Mouse (Mus musculus): ENCODE measurements around the gene 2300003K06Rik. TPM values are rescaled to one million over a fixed set of nuclear protein-coding genes. Genes with fewer than 3 reads are reported as not detected.
"Not testable (repeated sequence)": the region's sequence is repeated elsewhere in the genome, so short reads cannot be mapped to it uniquely, and the experiment has no call there.

The 2300003K06Rik gene
- polyA plus RNA-seq, 1 experiment from 2014 or later = not detected

DNA sequence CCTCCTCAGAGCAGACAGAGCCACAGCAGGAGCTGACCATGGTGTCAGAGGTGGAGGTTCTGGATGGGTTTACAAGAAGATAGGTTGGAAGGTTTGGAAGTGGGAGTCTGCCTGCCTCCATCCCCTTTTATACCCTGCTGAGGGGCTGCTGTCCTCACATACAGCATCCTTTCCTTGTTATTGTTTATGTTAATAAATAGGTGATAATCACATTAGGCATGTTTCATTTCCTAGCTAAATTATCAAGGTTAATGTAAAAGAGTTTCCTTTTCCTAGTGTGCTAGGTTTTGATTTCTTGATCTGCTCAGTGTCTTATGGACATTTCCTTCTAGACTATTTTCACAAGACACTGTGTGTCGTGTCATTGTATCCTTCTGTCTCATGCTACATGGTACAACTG lies 39.0 kb downstream of the 2300003K06Rik start, which contains the start of gene Gm11569:
TSS of gene Gm11569 (minus strand) at position 101 of the 400 bp plus-strand sequence.
- ATAC-seq (replicated peaks); H3K4me1 ChIP-seq; H3K4me3 ChIP-seq; H3K27me3 ChIP-seq (replicated peaks); H3K9me3 ChIP-seq; H3K4me2 ChIP-seq; H3K9ac ChIP-seq; H3K36me3 ChIP-seq (replicated peaks); H3K27ac ChIP-seq: not testable (repeated sequence)
- WGBS = no CpG with 5 or more reads among the region's 1 CpGs

DNA sequence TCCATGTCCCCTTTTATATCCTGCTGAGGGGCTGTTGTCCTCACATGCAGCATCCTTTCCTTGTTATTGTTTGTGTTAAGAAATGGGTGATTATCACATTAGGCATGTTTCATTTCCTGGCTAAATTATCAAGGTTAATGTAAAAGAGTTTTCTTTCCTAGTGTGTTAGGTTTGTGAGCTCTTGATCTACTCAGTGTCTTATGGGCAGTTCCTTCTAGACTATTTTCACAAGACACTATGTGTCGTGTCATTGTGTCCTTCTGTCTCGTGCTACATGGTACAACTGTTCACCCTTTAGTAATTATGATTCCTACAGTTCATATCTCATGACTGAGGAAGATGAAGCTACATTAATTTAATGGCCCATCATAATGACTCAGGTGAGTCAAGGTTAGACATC lies 44.5 kb downstream of the 2300003K06Rik start, which contains the start of gene Gm11596:
TSS of gene Gm11596 (minus strand) at position 101 of the 400 bp plus-strand sequence.
- 84% methylated on average over 2 of the region's 2 CpGs for WGBS
- Histone ChIP-seq H3K4me2 (no peak within 1 kb of the TSS), H3K27me3 (replicated peaks) (no peaks in the 10 kb centered on the region), H3K4me1 (no peaks in the 10 kb centered on the region), H3K27ac (no peak within 1 kb of the TSS), H3K4me3 (no peak within 1 kb of the TSS), H3K9me3 (no peaks in the 10 kb centered on the region), H3K9ac (no peak within 1 kb of the TSS), H3K36me3 (replicated peaks) (no peaks in the 10 kb centered on the region)
- no peak for ATAC-seq (replicated peaks)

Other genes with a start within 250 kb of the 2300003K06Rik start
- not detected in 2 replicates for gene Krtap1-3, start 246.7 kb downstream of the 2300003K06Rik start, polyA plus RNA-seq (2015; fragmentation: Nextera tagmentation; extraction: Ambion mirVana)
- gene Krtap9-3, start 240.0 kb downstream of the 2300003K06Rik start, polyA plus RNA-seq (2015; fragmentation: Nextera tagmentation; extraction: Ambion mirVana) = not detected in 2 replicates
- gene Gm11938, start 234.8 kb downstream of the 2300003K06Rik start, polyA plus RNA-seq (2015; fragmentation: Nextera tagmentation; extraction: Ambion mirVana) = not detected in 2 replicates
- gene Gm11937, start 227.9 kb downstream of the 2300003K06Rik start, polyA plus RNA-seq (2015; fragmentation: Nextera tagmentation; extraction: Ambion mirVana) = not detected in 2 replicates
- gene Krtap2-4, start 223.2 kb downstream of the 2300003K06Rik start, polyA plus RNA-seq (2015; fragmentation: Nextera tagmentation; extraction: Ambion mirVana) = not detected in 2 replicates
- gene Gm11562, start 217.6 kb downstream of the 2300003K06Rik start, polyA plus RNA-seq (2015; fragmentation: Nextera tagmentation; extraction: Ambion mirVana) = not detected in 2 replicates
- gene Krtap4-1, start 209.8 kb downstream of the 2300003K06Rik start, polyA plus RNA-seq (2015; fragmentation: Nextera tagmentation; extraction: Ambion mirVana) = not detected in 2 replicates
- gene Krtap4-2, start 203.0 kb downstream of the 2300003K06Rik start, polyA plus RNA-seq (2015; fragmentation: Nextera tagmentation; extraction: Ambion mirVana) = not detected in 2 replicates
- gene Krtap4-7, start 194.0 kb downstream of the 2300003K06Rik start, polyA plus RNA-seq (2015; fragmentation: Nextera tagmentation; extraction: Ambion mirVana) = not detected in 2 replicates
- not detected in 2 replicates for gene Gm11555, start 187.8 kb downstream of the 2300003K06Rik start, polyA plus RNA-seq (2015; fragmentation: Nextera tagmentation; extraction: Ambion mirVana)
- not detected in 2 replicates for gene Gm11563, start 179.1 kb downstream of the 2300003K06Rik start, polyA plus RNA-seq (2015; fragmentation: Nextera tagmentation; extraction: Ambion mirVana)
- gene Krtap4-6, start 172.1 kb downstream of the 2300003K06Rik start, polyA plus RNA-seq (2015; fragmentation: Nextera tagmentation; extraction: Ambion mirVana) = not detected in 2 replicates
- not detected in 2 replicates for gene Gm14190, start 147.3 kb downstream of the 2300003K06Rik start, polyA plus RNA-seq (2015; fragmentation: Nextera tagmentation; extraction: Ambion mirVana)
- not detected in 2 replicates for gene Gm14180, start 103.8 kb downstream of the 2300003K06Rik start, polyA plus RNA-seq (2015; fragmentation: Nextera tagmentation; extraction: Ambion mirVana)
- not detected in 2 replicates for gene Gm11595, start 65.2 kb downstream of the 2300003K06Rik start, polyA plus RNA-seq (2015; fragmentation: Nextera tagmentation; extraction: Ambion mirVana)
- gene Krtap4-8, start 57.4 kb downstream of the 2300003K06Rik start, polyA plus RNA-seq (2015; fragmentation: Nextera tagmentation; extraction: Ambion mirVana) = not detected in 2 replicates
- not detected in 2 replicates for gene Krtap4-9, start 52.9 kb downstream of the 2300003K06Rik start, polyA plus RNA-seq (2015; fragmentation: Nextera tagmentation; extraction: Ambion mirVana)
- gene Gm11596, start 44.6 kb downstream of the 2300003K06Rik start, polyA plus RNA-seq (2015; fragmentation: Nextera tagmentation; extraction: Ambion mirVana) = not detected in 2 replicates
- not detected in 2 replicates for gene Gm11569, start 39.1 kb downstream of the 2300003K06Rik start, polyA plus RNA-seq (2015; fragmentation: Nextera tagmentation; extraction: Ambion mirVana)
- gene Gm11554, start 33.6 kb downstream of the 2300003K06Rik start, polyA plus RNA-seq (2015; fragmentation: Nextera tagmentation; extraction: Ambion mirVana) = not detected in 2 replicates
- gene Krtap4-13, start 28.2 kb downstream of the 2300003K06Rik start, polyA plus RNA-seq (2015; fragmentation: Nextera tagmentation; extraction: Ambion mirVana) = not detected in 2 replicates
- not detected in 2 replicates for gene Gm11564, start 22.4 kb downstream of the 2300003K06Rik start, polyA plus RNA-seq (2015; fragmentation: Nextera tagmentation; extraction: Ambion mirVana)
- gene Krtap4-16, start 13.5 kb upstream of the 2300003K06Rik start, polyA plus RNA-seq (2015; fragmentation: Nextera tagmentation; extraction: Ambion mirVana) = not detected in 2 replicates
- gene Gm11568, start 19.9 kb upstream of the 2300003K06Rik start, polyA plus RNA-seq (2015; fragmentation: Nextera tagmentation; extraction: Ambion mirVana) = not detected in 2 replicates
- gene Gm11559, start 26.4 kb upstream of the 2300003K06Rik start, polyA plus RNA-seq (2015; fragmentation: Nextera tagmentation; extraction: Ambion mirVana) = not detected in 2 replicates
- not detected in 2 replicates for gene Krtap9-1, start 35.3 kb upstream of the 2300003K06Rik start, polyA plus RNA-seq (2015; fragmentation: Nextera tagmentation; extraction: Ambion mirVana)
- not detected in 2 replicates for gene Gm11567, start 41.1 kb upstream of the 2300003K06Rik start, polyA plus RNA-seq (2015; fragmentation: Nextera tagmentation; extraction: Ambion mirVana)
- not detected in 2 replicates for gene Krtap31-1, start 69.9 kb upstream of the 2300003K06Rik start, polyA plus RNA-seq (2015; fragmentation: Nextera tagmentation; extraction: Ambion mirVana)
- not detected in 2 replicates for gene Gm11565, start 76.7 kb upstream of the 2300003K06Rik start, polyA plus RNA-seq (2015; fragmentation: Nextera tagmentation; extraction: Ambion mirVana)
- gene Krtap31-2, start 98.2 kb upstream of the 2300003K06Rik start, polyA plus RNA-seq (2015; fragmentation: Nextera tagmentation; extraction: Ambion mirVana) = not detected in 2 replicates
- gene Krtap9-5, start 110.4 kb upstream of the 2300003K06Rik start, polyA plus RNA-seq (2015; fragmentation: Nextera tagmentation; extraction: Ambion mirVana) = not detected in 2 replicates
- not detected in 2 replicates for gene Krtap29-1, start 141.0 kb upstream of the 2300003K06Rik start, polyA plus RNA-seq (2015; fragmentation: Nextera tagmentation; extraction: Ambion mirVana)
- gene Krtap16-1, start 148.5 kb upstream of the 2300003K06Rik start, polyA plus RNA-seq (2015; fragmentation: Nextera tagmentation; extraction: Ambion mirVana) = not detected in 2 replicates
- gene Krtap17-1, start 155.9 kb upstream of the 2300003K06Rik start, polyA plus RNA-seq (2015; fragmentation: Nextera tagmentation; extraction: Ambion mirVana) = 1.1 and 1.3 TPM in 2 replicates
- gene Krt33a, start 178.1 kb upstream of the 2300003K06Rik start, polyA plus RNA-seq (2015; fragmentation: Nextera tagmentation; extraction: Ambion mirVana) = not detected in 2 replicates
- gene Krt33b, start 191.8 kb upstream of the 2300003K06Rik start, polyA plus RNA-seq (2015; fragmentation: Nextera tagmentation; extraction: Ambion mirVana) = not detected in 2 replicates
- not detected in 2 replicates for gene Krt34, start 203.5 kb upstream of the 2300003K06Rik start, polyA plus RNA-seq (2015; fragmentation: Nextera tagmentation; extraction: Ambion mirVana)
- gene Krt31, start 212.5 kb upstream of the 2300003K06Rik start, polyA plus RNA-seq (2015; fragmentation: Nextera tagmentation; extraction: Ambion mirVana) = not detected in 2 replicates

All from midbrain, embryonic 15.5 days (tissue).